Mouse (Mus musculus) C2C12 (cell line): ENCODE measurements around the gene Rbm46. TPM values are rescaled to one million over a fixed set of nuclear protein-coding genes. Genes with fewer than 3 reads are reported as not detected.

Experiments used
- H3K27me3 ChIP-seq: one replicate; pipeline ENCODE4 v1.6.1; 2011; ENCODE audit not compliant: control insufficient read depth, insufficient read depth, insufficient read length
- H3K36me3 ChIP-seq: one replicate; pipeline ENCODE4 v1.6.1; 2011; ENCODE audit not compliant: control insufficient read depth, insufficient read depth
- H3K4me3 ChIP-seq: one replicate; pipeline ENCODE4 v1.5.1; 2011; ENCODE audit warnings: mild to moderate bottlenecking, control low read depth; ENCODE audit not compliant: poor library complexity, insufficient read depth, severe bottlenecking
- H3K79me2 ChIP-seq: one replicate; pipeline ENCODE4 v1.6.1; 2011; ENCODE audit not compliant: control insufficient read depth, insufficient read depth
- H3K79me3 ChIP-seq: one replicate; pipeline ENCODE4 v1.6.1; 2011; ENCODE audit warnings: low read depth, control low read depth
- H3ac ChIP-seq: one replicate; pipeline ENCODE3; 2011; ENCODE audit warnings: low read depth; ENCODE audit not compliant: control insufficient read depth, insufficient read length
- CEBPB ChIP-seq: IDR thresholded peaks from one replicate; pipeline ENCODE4 v1.6.1; 2011; ENCODE audit warnings: low read depth, mild to moderate bottlenecking, control low read depth, moderate library complexity
- CTCF ChIP-seq: IDR thresholded peaks from one replicate; pipeline ENCODE4 v1.5.1; 2011; ENCODE audit not compliant: control insufficient read depth, insufficient read depth, insufficient read length
- FOSL1 ChIP-seq: IDR thresholded peaks from one replicate; pipeline ENCODE4 v1.8.0; 2011; ENCODE audit warnings: mild to moderate bottlenecking, low read length; ENCODE audit not compliant: poor library complexity, insufficient read depth, severe bottlenecking
- MAX ChIP-seq: IDR thresholded peaks from one replicate; pipeline ENCODE4 v1.6.1; 2011; ENCODE audit warnings: mild to moderate bottlenecking, control low read depth
- MYOD1 ChIP-seq: IDR thresholded peaks from one replicate; pipeline ENCODE4 v1.6.1; 2011; ENCODE audit warnings: low read depth; ENCODE audit not compliant: control insufficient read depth, insufficient read length
- MYOG ChIP-seq: IDR thresholded peaks from one replicate; pipeline ENCODE4 v1.6.1; 2011; ENCODE audit not compliant: control insufficient read depth, insufficient read length; ENCODE audit errors: extremely low read depth
- USF1 ChIP-seq: IDR thresholded peaks from one replicate; pipeline ENCODE4 v1.6.1; 2011; ENCODE audit warnings: low read depth, mild to moderate bottlenecking, control low read depth, moderate library complexity
- polyA plus RNA-seq: library from polyadenylated mRNA; unstranded; fragments of >200 nt; fragmentation: generic; extraction: Trizol; gene quantifications from one replicate; pipeline ENCODE4 v1.2.1, GENCODE M21; 2012; ENCODE audit warnings: missing spikeins

Gene Rbm46
- polyA plus RNA-seq, 1 experiment = not detected

DNA sequence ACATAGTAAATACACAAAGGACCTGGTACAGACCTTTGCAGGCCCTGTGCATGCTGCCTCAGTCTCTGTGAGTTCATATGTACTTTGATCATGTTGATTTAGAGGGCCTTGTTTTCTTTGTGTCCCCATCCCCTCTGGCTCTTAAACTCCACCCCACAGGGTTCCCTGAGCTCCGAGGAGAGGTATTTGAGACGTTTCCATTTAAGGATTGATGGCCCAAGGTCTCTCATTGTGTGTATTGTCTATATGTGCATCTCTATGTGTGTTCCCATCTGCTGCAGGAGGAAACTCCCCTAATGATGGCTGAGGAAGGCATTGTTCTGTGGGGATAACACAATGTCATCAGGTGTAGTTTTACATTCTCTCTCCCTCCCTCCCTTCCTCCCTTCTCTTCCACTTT, 12.6 kb upstream of the Rbm46 start:
- Histone ChIP-seq H3K4me3 (no peak overlapping the region), H3ac (no peak overlapping the region), H3K79me3 (no peaks in the 10 kb centered on the region), H3K27me3 (no peaks in the 10 kb centered on the region), H3K79me2 (no peaks in the 10 kb centered on the region), H3K36me3 (no peaks in the 10 kb centered on the region)
- TF ChIP-seq MYOD1 = no peak
- no peak for TF ChIP-seq MYOG
- TF ChIP-seq CTCF = no peak
- no peak for TF ChIP-seq FOSL1
- TF ChIP-seq CEBPB = no peak
- TF ChIP-seq USF1 = no peak
- TF ChIP-seq MAX = no peak

DNA sequence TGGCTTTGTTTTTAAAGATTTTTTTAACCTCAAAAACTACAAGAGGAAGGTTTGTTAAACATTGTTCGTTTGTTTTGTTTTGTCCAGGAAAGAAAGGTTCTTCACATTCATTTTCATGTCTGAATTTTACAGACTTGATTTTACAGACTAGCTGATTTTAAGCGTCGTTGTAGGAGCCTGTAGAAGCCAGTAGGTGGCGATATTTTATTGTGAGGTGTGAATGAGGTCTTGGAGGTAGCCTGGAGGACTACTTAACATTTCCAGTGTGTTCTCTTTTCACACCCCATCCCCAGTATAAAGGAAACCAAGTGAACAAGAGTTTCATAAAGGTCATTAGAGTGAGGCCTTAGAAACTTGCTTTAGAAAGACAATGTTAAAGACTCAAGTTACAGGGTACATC, 975 bp upstream of the Rbm46 start:
- TF ChIP-seq MYOG (no peak), FOSL1 (no peak), MAX (no peak), MYOD1 (no peak), CTCF (no peak), USF1 (no peak), CEBPB (no peak)
- H3K27me3 ChIP-seq = no peaks in the 10 kb centered on the region
- no peak overlapping the region for H3K4me3 ChIP-seq
- no peaks in the 10 kb centered on the region for H3K36me3 ChIP-seq
- no peaks in the 10 kb centered on the region for H3K79me2 ChIP-seq
- H3K79me3 ChIP-seq = no peaks in the 10 kb centered on the region
- H3ac ChIP-seq = no peak overlapping the region

DNA sequence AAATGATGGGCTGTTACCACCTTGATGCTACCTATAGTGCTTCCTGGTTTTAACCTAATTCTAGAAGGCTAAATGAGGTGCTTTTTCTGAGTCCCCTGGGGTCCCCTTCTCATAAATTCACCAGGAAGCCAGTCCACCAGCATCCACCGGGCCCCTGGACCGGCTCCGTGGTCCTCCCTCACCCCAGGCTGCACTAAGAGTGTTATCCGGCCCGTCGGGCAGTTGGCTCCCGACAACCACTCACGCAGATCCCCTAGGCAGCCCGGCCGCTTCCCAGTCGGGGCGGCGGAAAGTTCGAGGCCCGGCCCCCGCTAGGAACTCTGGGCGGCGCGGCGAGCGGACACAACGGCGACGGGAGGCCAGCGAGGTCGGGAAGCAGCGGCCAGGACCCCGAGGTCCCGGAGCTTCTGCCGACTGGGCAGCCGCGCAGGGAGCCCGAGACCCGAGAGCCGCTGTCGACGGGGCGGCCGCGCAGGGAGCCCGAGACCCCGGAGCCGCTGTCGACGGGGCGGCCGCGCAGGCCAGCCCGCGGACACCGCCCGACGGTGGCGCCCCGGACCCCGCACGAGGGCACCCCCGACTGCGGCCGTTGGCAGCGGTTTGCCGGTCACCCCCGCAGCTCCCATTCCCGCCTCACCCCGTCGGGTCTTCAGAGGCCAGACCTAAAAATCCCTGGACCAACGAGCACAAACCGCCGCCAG, 462 bp downstream of the Rbm46 start:
- Histone ChIP-seq H3K36me3 (no peaks in the 10 kb centered on the region), H3K79me2 (no peaks in the 10 kb centered on the region), H3K27me3 (no peaks in the 10 kb centered on the region), H3ac (no peak overlapping the region), H3K4me3 (no peak overlapping the region), H3K79me3 (no peaks in the 10 kb centered on the region)
- no peak for TF ChIP-seq MAX
- no peak for TF ChIP-seq MYOG
- TF ChIP-seq USF1 = no peak

DNA sequence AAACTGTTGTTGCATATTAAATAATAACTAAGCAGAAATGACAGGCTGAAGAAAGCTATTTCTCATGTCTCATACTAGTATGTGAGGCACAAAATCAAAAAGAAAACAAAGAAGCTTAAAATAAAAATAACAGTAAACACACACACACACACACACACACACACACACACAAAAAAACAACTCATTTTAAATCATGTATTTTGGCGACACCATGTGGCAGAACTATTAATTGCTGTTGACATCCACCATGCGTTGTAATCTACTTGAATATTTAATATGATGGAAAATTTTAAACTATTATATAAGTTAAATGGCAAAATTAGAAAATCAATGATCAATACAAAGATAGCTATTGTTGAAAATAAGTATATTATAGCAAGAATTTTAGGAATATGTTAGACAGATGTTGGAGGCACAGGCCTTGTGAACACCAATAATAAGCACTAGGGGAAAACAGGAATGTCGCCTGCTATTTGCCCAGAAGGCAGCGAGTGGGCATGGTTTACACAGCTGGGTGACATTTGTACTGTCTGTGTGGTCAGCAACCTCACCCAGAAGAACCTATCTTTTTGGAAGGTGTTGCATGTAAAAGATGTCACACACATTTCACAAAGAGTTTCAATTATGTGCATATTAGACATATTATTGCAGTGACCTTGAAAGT, 18.7 kb downstream of the Rbm46 start:
- H3K79me3 ChIP-seq = no peaks in the 10 kb centered on the region
- TF ChIP-seq FOSL1 = no peak
- TF ChIP-seq MAX = no peak
- TF ChIP-seq MYOG = no peak
- TF ChIP-seq CEBPB = no peak
- no peak for TF ChIP-seq MYOD1
- no peak for TF ChIP-seq USF1
- TF ChIP-seq CTCF = no peak
- no peaks in the 10 kb centered on the region for H3K36me3 ChIP-seq
- peaks cover 3% of the 10 kb centered on the region for H3K27me3 ChIP-seq
- H3K79me2 ChIP-seq = no peaks in the 10 kb centered on the region
- no peak overlapping the region for H3K4me3 ChIP-seq
- no peak overlapping the region for H3ac ChIP-seq

DNA sequence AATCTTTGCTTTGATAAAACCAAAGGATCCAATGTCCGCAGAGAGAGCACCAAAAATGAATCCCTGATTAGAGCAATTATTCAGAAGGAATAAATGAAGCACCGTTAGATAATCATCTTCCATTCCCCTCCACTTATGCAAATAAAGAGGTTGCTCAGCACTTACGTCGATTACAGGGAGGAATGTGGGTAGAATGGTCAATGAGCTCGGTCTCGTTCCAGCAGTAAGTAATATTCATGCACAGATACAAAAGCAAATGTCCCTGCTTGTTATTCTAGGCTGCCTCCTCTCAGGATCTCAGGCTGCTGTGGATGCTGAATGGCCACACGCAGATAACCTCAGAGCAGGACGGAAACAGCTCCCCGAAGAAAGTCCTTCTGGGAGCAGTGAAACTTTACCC, 51.1 kb downstream of the Rbm46 start:
- no peak for TF ChIP-seq CEBPB
- no peak for TF ChIP-seq CTCF
- TF ChIP-seq FOSL1 = no peak
- TF ChIP-seq MYOD1 = no peak
- no peak for TF ChIP-seq USF1
- TF ChIP-seq MYOG = no peak
- TF ChIP-seq MAX = no peak
- Histone ChIP-seq H3ac (no peak overlapping the region), H3K27me3 (no peaks in the 10 kb centered on the region), H3K79me3 (no peaks in the 10 kb centered on the region), H3K4me3 (no peak overlapping the region), H3K36me3 (no peaks in the 10 kb centered on the region), H3K79me2 (no peaks in the 10 kb centered on the region)
